Mouse (Mus musculus) neural tube, embryonic 14.5 days (tissue): ENCODE measurements around the gene Ugt1a6b. TPM values are rescaled to one million over a fixed set of nuclear protein-coding genes. Genes with fewer than 3 reads are reported as not detected.

ENCODE experiments used
- polyA plus RNA-seq: library from polyadenylated mRNA; unstranded; fragments of >200 nt; fragmentation: Nextera tagmentation; extraction: Ambion mirVana; gene quantifications from 2 replicates; pipeline ENCODE4 v1.2.1, GENCODE M21; 2014

The Ugt1a6b gene
- polyA plus RNA-seq, 1 experiment from 2014 or later = not detected

Other genes starting within 250 kb of the Ugt1a6b start
- 56.4 and 58.2 TPM in 2 replicates for gene Dgkd, start 250.0 kb upstream of the Ugt1a6b start, polyA plus RNA-seq
- 22.0 and 22.1 TPM in 2 replicates for gene Usp40, start 94.7 kb upstream of the Ugt1a6b start, polyA plus RNA-seq
- gene Ugt1a10, start 47.9 kb upstream of the Ugt1a6b start, polyA plus RNA-seq = not detected in 2 replicates
- not detected in 2 replicates for gene Ugt1a9, start 32.5 kb upstream of the Ugt1a6b start, polyA plus RNA-seq
- gene Ugt1a8, start 15.4 kb upstream of the Ugt1a6b start, polyA plus RNA-seq = not detected in 2 replicates
- gene Ugt1a7c, start 8.2 kb upstream of the Ugt1a6b start, polyA plus RNA-seq = 0.32 and 1.1 TPM in 2 replicates
- 0.76 and 1.6 TPM in 2 replicates for gene Ugt1a6a, start 31.6 kb downstream of the Ugt1a6b start, polyA plus RNA-seq
- gene Ugt1a5, start 62.8 kb downstream of the Ugt1a6b start, polyA plus RNA-seq = not detected in 2 replicates
- gene Ugt1a2, start 97.3 kb downstream of the Ugt1a6b start, polyA plus RNA-seq = 0.15 TPM in 1 of 2 replicates, not detected in the other
- gene Dnajb3, start 102.5 kb downstream of the Ugt1a6b start, polyA plus RNA-seq = 12.4 and 13.3 TPM in 2 replicates
- gene Ugt1a1, start 108.7 kb downstream of the Ugt1a6b start, polyA plus RNA-seq = not detected in 2 replicates
- gene Mroh2a, start 123.7 kb downstream of the Ugt1a6b start, polyA plus RNA-seq = 0.71 and 0.95 TPM in 2 replicates
- gene Hjurp, start 174.4 kb downstream of the Ugt1a6b start, polyA plus RNA-seq = 55.8 and 71.7 TPM in 2 replicates
- 0.07 TPM in 1 of 2 replicates, not detected in the other for gene Trpm8, start 174.4 kb downstream of the Ugt1a6b start, polyA plus RNA-seq